Mouse (Mus musculus): Measurements from ENCODE around the gene Zfp64.

- TF ChIP-seq CTCF (IDR thresholded peaks at IDR 0.05; ENCODE audit: control insufficient read depth, insufficient read depth, insufficient read length), result no peak
- no peak for TF ChIP-seq USF1 (IDR thresholded peaks at IDR 0.05; ENCODE audit: low read depth)
- TF ChIP-seq MAX (IDR thresholded peaks at IDR 0.05), result no peak
- no peak for TF ChIP-seq CEBPB (IDR thresholded peaks at IDR 0.05; ENCODE audit: low read depth)
- no peak for TF ChIP-seq MYOD1 (IDR thresholded peaks at IDR 0.05; ENCODE audit: control insufficient read depth, insufficient read length, low read depth)
- TF ChIP-seq MYOG (IDR thresholded peaks at IDR 0.05; ENCODE audit: control insufficient read depth, extremely low read depth, insufficient read length), result no peak
- no peak for TF ChIP-seq FOSL1 (IDR thresholded peaks at IDR 0.05; ENCODE audit: insufficient read depth, low read length, poor library complexity, severe bottlenecking)
These were observed 50.5 kb downstream of the Zfp64 start for GRCm38 (mm10) chr2:168904846-168905245.

Measured in C2C12 (cell line).